Mouse (Mus musculus): Measurements from ENCODE around the gene Prickle1.

The Prickle1 gene

GRCm38 (mm10) chr15:93595746-93596145 lies at the start of gene Prickle1:
Gene Prickle1 (minus strand): TSS chr15:93595891.
- DNase-seq = peak; percentile 84 to 86

- DNase-seq = no peak
These were observed 44.5 kb upstream of the Prickle1 start for GRCm38 (mm10) chr15:93640221-93640620.

GRCm38 (mm10) chr15:93636976-93637375 lies 41.3 kb upstream of the Prickle1 start:
- no peak for DNase-seq

GRCm38 (mm10) chr15:93635603-93636002 lies 39.9 kb upstream of the Prickle1 start:
- DNase-seq = no peak

GRCm38 (mm10) chr15:93634536-93634935 lies 38.8 kb upstream of the Prickle1 start:
- DNase-seq = no peak

GRCm38 (mm10) chr15:93630001-93630541 lies 34.4 kb upstream of the Prickle1 start:
- DNase-seq = no peak

- no peak for DNase-seq
These were observed 33.5 kb upstream of the Prickle1 start for GRCm38 (mm10) chr15:93629201-93629600.

GRCm38 (mm10) chr15:93627836-93628797 lies 32.4 kb upstream of the Prickle1 start:
- peak in 1 of 2 experiments; percentile 3 for DNase-seq

- no peak for DNase-seq
These were observed 23.9 kb upstream of the Prickle1 start for GRCm38 (mm10) chr15:93619551-93619950.

GRCm38 (mm10) chr15:93618442-93619150 lies 22.9 kb upstream of the Prickle1 start:
- no peak for DNase-seq

GRCm38 (mm10) chr15:93616277-93616676 lies 20.6 kb upstream of the Prickle1 start:
- DNase-seq = no peak

- no peak for DNase-seq
These were observed 19.3 kb upstream of the Prickle1 start for GRCm38 (mm10) chr15:93615031-93615430.

GRCm38 (mm10) chr15:93613606-93614005 lies 17.9 kb upstream of the Prickle1 start:
- DNase-seq = no peak

GRCm38 (mm10) chr15:93611536-93612300 lies 16.0 kb upstream of the Prickle1 start:
- no peak for DNase-seq

GRCm38 (mm10) chr15:93610721-93611201 lies 15.1 kb upstream of the Prickle1 start:
- DNase-seq = no peak

GRCm38 (mm10) chr15:93610288-93610687 lies 14.6 kb upstream of the Prickle1 start:
- DNase-seq = no peak

- DNase-seq = no peak
These were observed 7.2 kb upstream of the Prickle1 start for GRCm38 (mm10) chr15:93602850-93603249.

GRCm38 (mm10) chr15:93601461-93602015 lies 5.8 kb upstream of the Prickle1 start:
- DNase-seq = no peak

- DNase-seq = no peak
These were observed 1.3 kb upstream of the Prickle1 start for GRCm38 (mm10) chr15:93596991-93597390.

GRCm38 (mm10) chr15:93596285-93596684 lies 594 bp upstream of the Prickle1 start:
- peak; percentile 57 to 59 for DNase-seq

GRCm38 (mm10) chr15:93594888-93595698 lies 598 bp downstream of the Prickle1 start:
- DNase-seq = peak; percentile 53 to 59
